Mouse (Mus musculus) ES-E14 (cell line): ENCODE measurements around the gene Dst.

ENCODE experiments used
- CHD2 ChIP-seq: IDR thresholded peaks from 2 replicates; pipeline ENCODE4 v1.6.1; 2014; ENCODE audit warnings: mild to moderate bottlenecking, low read depth, low read length, inconsistent platforms
- ZC3H11A ChIP-seq: IDR thresholded peaks from 2 replicates; pipeline ENCODE4 v1.6.1; 2012; ENCODE audit warnings: low read depth, mild to moderate bottlenecking, inconsistent platforms, low read length, borderline replicate concordance
- ZNF384 ChIP-seq: IDR thresholded peaks from 2 replicates; pipeline ENCODE4 v1.6.1; 2012; ENCODE audit warnings: low read depth, low read length, inconsistent platforms

- TF ChIP-seq ZC3H11A, result no peak
- no peak for TF ChIP-seq CHD2
- no peak for TF ChIP-seq ZNF384
Observed at GRCm38 (mm10) chr1:33947838-33948237, 39.8 kb downstream of the Dst start.
